In genomic region chr17:78737096-78737495, GRCm38 (mm10) we compare ENCODE assay signal across 8 mouse cellular contexts. TPM values are rescaled to one million over a fixed set of nuclear protein-coding genes. Genes with fewer than 3 reads are reported as not detected.
DNase-seq lines count a peak whose midpoint lies in the region; ATAC-seq and TF ChIP-seq lines count a peak whose summit lies in the region.

Gene Strn (minus strand): TSS chr17:78737196.

- WGBS in limb, embryonic 13.5 days, result 42% methylated on average over 4 of the region's 4 CpGs
- WGBS in small intestine, adult 2 months, result 18% methylated on average over 4 of the region's 4 CpGs

- no peaks in the 10 kb centered on the region for H3K9me3 ChIP-seq in limb, embryonic 13.5 days

- peak within 1 kb of the TSS; percentile 98 for H3K27ac ChIP-seq in layer of hippocampus, adult 2 months
- peak within 1 kb of the TSS; percentile 91 for H3K27ac ChIP-seq in limb, embryonic 13.5 days
- peak within 1 kb of the TSS; percentile 94 for H3K27ac ChIP-seq in small intestine, adult 2 months (ENCODE audit: insufficient read depth, low read depth, low read length)

- peak within 1 kb of the TSS; percentile 96 for H3K9ac ChIP-seq in limb, embryonic 13.5 days

- peak within 1 kb of the TSS; percentile 72 for H3K4me2 ChIP-seq in limb, embryonic 13.5 days (replicated peaks)

- peak within 1 kb of the TSS; percentile 99 for H3K4me3 ChIP-seq in layer of hippocampus, adult 2 months
- H3K4me3 ChIP-seq in limb, embryonic 13.5 days, result peak within 1 kb of the TSS; percentile 92
- H3K4me3 ChIP-seq in small intestine, adult 2 months (ENCODE audit: low read depth, low read length), result peak within 1 kb of the TSS; percentile 97

- no peak for DNase-seq in layer of hippocampus, adult 2 months (ENCODE audit: low spot score in 2 of 2)
- no peak for DNase-seq in layer of hippocampus, adult 9-11 months
- DNase-seq in heart, postnatal 10 days, result no peak
- no peak for DNase-seq in right cerebral cortex, postnatal 36 days (ENCODE audit: low spot score in 2 of 2)
- no peak for DNase-seq in spleen, postnatal 36 days (ENCODE audit: low spot score in 2 of 2)

- no peaks in the 10 kb centered on the region for H3K27me3 ChIP-seq in limb, embryonic 13.5 days
- H3K27me3 ChIP-seq in small intestine, adult 2 months (ENCODE audit: control insufficient read depth, insufficient read depth, low read length), result no peaks in the 10 kb centered on the region

- no peaks in the 10 kb centered on the region for H3K36me3 ChIP-seq in limb, embryonic 13.5 days
- no peaks in the 10 kb centered on the region for H3K36me3 ChIP-seq in small intestine, adult 2 months (ENCODE audit: control insufficient read depth, insufficient read depth, low read length)

- no peak for TF ChIP-seq CTCF in layer of hippocampus, adult 2 months (conservative IDR thresholded peaks at IDR 0.05)
- no peak for TF ChIP-seq CTCF in small intestine, adult 2 months (IDR thresholded peaks at IDR 0.05; ENCODE audit: extremely low read depth, insufficient read length, insufficient replicate concordance, low read depth, low read length)

- TF ChIP-seq POLR2A in small intestine, adult 2 months (IDR thresholded peaks at IDR 0.05; ENCODE audit: low read depth, low read length), result no peak

- intact Hi-C loops in heart, postnatal 10 days (cut with DNase I), result loop anchor here (5.0 kb wide), 1 partner anchor 55 kb away; no protein-coding TSS in a partner anchor

- peaks cover 14% of the 10 kb centered on the region for H3K4me1 ChIP-seq in limb, embryonic 13.5 days
- H3K4me1 ChIP-seq in small intestine, adult 2 months (ENCODE audit: control insufficient read depth, insufficient read depth, insufficient read length, low read length), result peaks cover 7% of the 10 kb centered on the region; the same call in 1 of the 2 replicates

- ATAC-seq in common myeloid progenitor, adult 5-6 weeks (replicated peaks; ENCODE audit: low read depth, poor library complexity, severe bottlenecking), result no peak
- ATAC-seq in limb, embryonic 13.5 days (ENCODE audit: low FRiP score, low read depth), result no peak

RNA-seq across cellular contexts. Expression of gene Strn, which starts in this region (rescaled TPM):
- total RNA-seq in layer of hippocampus, adult 2 months (2021), result 10 to 100 TPM; 57.6 to 59.9 TPM
- 21.3 and 50.8 TPM in 2 replicates for total RNA-seq in common myeloid progenitor, adult 5-6 weeks (2017)
- total RNA-seq in heart, postnatal 10 days (2021), result 10 to 100 TPM; 40.1 to 42.4 TPM
- 4.7 and 5.2 TPM in 2 replicates for polyA plus RNA-seq in limb, embryonic 13.5 days (2015; fragmentation: Nextera tagmentation; extraction: Ambion mirVana)
- 2.6 and 5.6 TPM in 2 replicates for polyA plus RNA-seq in small intestine, adult 2 months (2012; rRNA removed)
